Mouse (Mus musculus): ENCODE measurements around the gene Zfp444.

Gene Zfp444

DNA sequence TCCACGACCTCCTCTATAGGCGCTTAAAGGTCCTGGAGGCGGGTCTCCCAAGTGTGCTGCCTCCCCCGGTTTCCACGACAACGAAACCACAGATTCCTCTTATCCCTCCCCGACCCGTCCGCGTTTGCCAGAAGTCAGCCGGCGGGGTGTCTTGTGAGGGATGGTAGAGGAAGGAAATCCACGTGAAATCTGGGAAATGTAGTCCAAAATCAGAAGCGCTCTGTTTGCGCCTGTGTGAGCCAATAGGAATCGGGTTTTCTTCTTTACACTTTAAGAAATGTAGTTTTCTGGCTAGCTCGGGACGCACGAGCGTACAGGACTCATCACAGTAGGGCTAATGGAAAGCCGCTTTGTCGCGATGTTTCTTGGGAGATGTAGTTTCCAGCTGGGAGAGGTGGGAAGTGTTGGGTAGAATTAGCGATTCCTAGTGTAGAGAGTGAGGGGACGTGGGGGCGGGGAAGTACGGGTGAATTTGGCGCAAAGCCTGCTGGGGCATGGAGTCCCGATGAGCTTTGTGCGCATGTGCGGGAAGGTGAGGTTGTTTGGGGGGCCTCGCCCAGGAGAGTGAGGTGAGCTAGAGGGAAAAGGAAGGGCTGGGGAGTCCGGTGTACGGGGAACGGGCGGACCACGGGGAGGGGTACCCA, at the start of gene Zfp444:
Gene Zfp444 (plus strand): TSS at position 221 of the 644 bp plus-strand sequence.
- DNase-seq, result peak; percentile 99

DNA sequence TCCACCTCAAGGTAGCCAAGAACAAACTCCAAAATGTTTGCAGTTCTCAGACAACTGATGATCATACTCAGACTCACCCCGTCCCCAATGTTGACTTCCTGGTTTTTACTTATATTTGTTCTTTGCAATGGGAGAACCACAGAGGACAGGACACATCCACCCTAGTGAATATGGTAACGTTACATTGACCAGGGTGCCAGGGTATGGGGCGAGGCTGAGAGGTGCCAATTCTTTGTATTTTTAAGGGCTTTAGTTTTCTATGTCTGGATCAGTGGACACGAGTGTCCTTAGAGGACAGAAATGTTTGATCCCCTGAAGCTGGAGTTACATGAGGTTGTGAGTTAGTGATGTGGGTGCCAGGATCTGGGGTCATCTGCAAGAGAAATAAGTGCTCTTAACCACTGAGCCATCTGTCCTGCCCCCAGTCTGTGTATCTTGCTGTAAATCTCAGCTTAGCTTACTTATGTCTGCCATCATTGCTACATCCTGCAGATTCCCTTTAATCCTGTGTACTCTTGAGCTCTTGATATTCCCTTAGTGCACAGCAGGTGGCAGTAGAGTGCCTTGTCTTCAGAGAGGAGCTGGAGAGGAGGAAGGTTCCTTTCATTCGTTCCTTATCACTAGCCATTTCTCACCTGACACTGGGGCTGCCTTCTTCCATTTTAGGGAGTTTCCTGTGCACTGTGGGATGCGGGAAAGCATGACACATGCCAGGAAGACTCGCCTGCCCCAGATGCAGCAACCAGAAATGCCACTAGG, 45.2 kb upstream of the Zfp444 start:
- DNase-seq, result peak; percentile 88

DNA sequence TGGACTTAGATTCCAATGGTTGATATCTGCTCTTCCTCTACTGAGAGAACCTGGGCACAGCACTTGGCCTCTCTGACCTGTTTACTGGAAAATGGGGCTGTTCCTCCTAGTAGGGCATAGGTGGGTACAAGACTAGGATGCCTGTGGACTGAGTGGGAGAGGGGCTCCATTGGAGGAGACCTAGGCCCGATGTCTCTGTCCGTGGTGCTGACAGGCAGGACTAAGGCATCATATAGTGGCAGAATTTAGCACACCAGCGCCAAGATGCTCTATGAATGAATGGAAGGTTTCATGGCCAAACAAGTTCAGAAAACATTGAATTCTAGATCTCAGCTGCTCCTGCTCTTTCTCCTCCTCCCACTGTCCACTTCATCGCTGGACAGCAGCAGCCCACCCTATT, 41.7 kb upstream of the Zfp444 start:
- DNase-seq, result no peak

GRCm38 (mm10) chr7:6132646-6133045, 39.4 kb upstream of the Zfp444 start:
- no peak for DNase-seq

GRCm38 (mm10) chr7:6136497-6136896, 35.5 kb upstream of the Zfp444 start:
- no peak for DNase-seq

GRCm38 (mm10) chr7:6139295-6139694, 32.7 kb upstream of the Zfp444 start:
- no peak for DNase-seq

DNA sequence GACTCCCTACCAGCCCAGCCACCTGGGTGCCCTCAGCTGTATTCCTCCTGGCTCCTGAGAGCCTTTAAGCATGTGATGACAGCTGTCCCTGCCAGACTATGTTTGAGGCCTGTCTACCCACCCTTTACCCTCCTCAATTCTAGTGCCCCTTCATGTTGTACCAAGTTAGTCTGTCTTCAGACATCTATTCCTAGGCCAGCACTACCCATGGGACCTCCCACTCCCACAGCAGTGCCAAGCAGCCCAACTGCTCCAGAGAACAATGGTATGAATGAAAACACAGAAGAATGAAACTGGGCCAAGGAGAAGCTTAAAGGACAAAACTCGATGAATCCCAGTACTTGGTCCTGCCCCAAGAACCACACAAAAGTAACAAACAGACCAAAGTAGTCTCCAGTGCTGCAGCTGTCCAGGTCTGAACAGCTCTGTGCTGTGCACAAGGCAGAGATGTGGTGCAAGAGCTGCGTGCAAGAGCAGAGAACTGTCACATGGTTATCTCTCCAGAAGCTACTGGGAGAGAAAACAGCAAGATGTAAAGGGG, 28.0 kb upstream of the Zfp444 start:
- no peak for DNase-seq

DNA sequence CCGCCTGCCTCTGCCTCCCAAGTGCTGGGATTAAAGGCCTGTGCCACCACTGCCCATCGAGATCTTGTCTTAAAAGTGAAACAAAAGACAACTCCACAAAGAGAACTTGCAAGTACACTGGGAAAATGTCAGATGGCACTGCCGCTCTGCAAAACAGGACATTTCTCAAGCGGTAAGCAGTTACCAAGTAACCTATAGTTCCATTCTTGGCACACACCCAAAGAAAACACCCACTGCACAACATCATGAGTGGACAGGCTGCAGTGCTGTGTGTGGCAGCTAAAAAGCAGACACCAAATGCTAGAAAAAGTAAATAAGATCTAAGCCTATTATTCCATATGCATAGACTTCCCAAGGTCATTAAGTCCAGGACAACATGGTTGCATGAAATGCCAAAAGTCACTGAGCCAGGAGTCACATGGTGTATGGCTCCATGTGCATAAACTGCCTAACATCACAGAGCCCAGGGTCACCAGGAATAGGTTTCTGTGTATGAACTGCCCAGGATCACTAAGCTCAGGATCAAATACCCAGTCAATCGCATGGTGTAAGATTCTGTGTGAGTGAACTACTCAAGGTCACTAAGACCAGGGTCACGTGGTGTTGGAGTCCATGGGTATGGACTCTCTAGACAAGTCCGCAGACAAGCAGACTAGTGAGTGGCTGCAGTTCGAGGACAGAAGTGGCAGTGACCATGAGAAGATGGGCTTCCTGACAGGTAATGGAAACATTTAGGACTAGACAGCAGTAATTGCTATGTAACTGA, 26.4 kb upstream of the Zfp444 start:
- no peak for DNase-seq

DNA sequence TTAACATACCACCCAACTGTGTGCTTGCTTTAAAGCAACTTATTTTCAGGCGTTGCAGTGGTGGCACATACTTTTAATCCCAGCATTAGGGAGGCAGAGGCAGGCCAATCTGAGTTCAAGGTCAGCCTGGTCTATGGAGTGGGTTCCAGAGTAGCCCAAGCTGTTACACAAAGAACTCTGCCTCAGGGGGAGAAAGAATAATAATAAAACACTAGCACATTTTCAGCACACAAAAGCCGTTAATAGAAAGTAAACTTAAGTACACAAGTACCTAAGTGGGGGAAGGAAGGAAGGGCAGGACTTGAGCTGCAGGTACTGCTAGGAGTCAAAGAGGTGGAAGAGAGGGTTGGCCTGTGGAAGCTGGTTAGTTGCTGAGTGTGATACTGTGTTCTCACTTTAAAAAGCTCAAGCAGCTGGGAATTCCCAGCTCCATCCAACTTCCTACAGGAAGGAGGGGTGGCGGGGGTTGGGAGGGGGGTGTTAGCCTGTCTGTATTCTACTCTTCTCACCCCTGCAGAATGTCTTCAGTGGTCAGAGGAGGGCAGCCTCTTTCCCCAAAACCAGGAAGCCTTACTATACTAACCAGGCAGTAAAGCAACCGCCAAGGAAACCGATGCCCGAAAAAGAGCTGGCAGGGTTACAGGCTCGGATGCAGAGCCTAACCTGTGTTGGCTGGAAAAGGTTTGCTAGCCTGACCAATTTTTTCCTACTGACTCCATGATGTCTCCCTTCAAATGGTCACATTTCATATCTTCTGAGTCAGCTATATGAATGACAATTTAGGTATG, 25.6 kb upstream of the Zfp444 start:
- no peak for DNase-seq

GRCm38 (mm10) chr7:6146982-6147325, 25.1 kb upstream of the Zfp444 start:
- DNase-seq, result no peak

DNA sequence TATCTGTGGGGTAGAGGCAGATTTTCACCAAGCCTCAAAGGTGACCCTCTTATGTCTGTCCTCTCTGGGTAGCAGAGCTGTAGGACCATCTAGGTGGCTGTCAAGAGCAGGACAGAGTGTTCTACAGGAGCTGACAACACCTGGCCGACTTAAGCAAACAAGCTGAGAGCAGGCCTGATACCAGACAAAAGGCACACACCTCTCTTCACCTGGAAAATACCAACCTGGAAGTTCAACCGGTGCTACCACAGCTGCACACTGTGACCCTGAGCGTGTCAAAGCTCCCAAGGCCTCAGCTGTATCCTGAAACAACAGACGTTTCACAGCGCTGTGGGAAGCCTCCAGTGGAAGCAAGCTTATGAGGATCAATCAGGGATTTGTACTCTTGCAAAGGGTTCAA, 24.3 kb upstream of the Zfp444 start:
- DNase-seq, result no peak

- DNase-seq, result no peak
Measured at GRCm38 (mm10) chr7:6151266-6151665, 20.8 kb upstream of the Zfp444 start.

DNA sequence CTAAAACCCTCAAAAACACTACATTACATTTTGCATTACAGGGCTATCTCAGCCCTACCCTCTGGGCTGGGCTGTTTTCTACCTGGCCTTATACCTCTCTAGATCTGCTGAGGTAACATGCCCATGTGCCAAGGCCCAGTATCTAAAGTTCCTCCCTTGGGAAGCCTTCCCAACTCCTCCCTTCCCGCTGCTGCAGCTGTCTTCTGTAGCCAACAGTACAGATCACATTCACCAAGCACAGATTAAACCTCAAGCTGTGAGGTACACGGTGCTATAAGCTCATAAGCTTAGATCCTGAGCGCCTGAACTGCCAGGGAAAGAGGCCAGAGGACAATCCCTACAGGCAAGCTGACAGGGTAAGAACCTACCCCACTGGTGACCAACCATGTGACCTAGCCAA, 20.0 kb upstream of the Zfp444 start:
- DNase-seq, result no peak

GRCm38 (mm10) chr7:6153131-6153530, 18.9 kb upstream of the Zfp444 start:
- DNase-seq, result no peak

DNA sequence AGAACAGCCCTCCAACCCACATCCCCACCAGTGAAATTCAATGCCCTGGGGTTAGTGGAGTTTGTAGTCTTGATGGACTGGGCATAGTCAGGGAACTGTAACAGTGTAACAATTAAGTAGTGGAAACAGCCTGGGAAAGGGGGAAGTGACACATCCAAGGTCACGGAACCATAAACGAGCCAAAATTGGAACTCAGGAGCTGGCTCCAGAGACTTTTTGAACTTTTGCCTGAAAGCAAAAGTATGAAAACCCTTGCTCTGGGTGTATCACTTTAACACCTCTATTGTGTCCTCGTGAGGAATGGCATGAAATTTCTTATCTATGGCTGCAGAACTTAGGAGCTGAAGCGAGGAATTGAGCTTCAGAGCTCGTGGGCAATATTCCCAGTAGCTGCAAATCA, 17.9 kb upstream of the Zfp444 start:
- DNase-seq, result no peak

GRCm38 (mm10) chr7:6155031-6155872, 16.8 kb upstream of the Zfp444 start:
- peak; percentile 92 for DNase-seq

- DNase-seq, result peak; percentile 98
Measured at GRCm38 (mm10) chr7:6155901-6156411, 16.1 kb upstream of the Zfp444 start, which contains the start of gene Zfp787. Gene Zfp787 (minus strand): TSS chr7:6155997.

GRCm38 (mm10) chr7:6156901-6157472, 15.0 kb upstream of the Zfp444 start:
- DNase-seq, result peak; percentile 68

- no peak for DNase-seq
Measured at GRCm38 (mm10) chr7:6157479-6157878, 14.5 kb upstream of the Zfp444 start.

DNA sequence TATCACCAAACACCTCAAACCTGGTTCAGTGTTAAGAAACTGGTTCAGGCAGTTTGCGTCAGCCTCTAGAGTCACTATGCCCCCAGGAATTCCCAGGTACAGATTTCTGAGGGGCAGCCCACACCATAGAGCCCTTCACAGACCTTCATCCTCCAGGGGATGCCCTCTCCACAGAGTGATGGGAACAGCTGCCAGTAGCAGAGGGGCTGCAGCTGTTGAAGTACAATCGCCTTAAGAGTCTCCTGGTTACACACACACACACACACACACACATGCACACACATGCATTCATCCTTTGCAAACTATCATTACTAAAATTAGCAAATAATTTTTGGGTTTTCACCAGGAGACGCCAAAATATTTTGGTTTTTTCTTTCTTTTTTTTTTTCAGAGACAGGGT, 12.4 kb upstream of the Zfp444 start:
- no peak for DNase-seq

DNA sequence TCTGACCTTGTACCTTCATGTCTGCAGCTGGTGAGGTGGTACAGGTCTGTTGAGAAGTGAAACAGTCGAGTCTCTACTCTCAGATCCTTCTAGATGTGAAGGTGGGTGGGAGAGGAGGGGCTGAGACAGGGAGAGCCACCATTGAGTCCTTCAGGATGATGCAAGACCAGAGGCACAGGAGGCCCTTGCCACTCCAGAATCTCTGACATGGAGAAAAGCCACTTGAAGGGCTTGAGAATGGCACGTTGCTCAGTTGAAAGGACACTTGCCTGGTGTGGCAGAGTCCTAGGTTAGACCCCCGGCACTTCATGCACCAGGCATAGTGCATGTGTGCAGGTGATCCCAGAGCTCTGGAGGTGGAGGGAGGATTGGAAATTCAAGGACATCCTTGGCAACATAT, 10.5 kb upstream of the Zfp444 start:
- no peak for DNase-seq

Measured in kidney, postnatal 14 days (tissue).